Mouse (Mus musculus) embryonic facial prominence, embryonic 10.5 days (tissue): ENCODE data around the gene Csf2. TPM values are rescaled to one million over a fixed set of nuclear protein-coding genes. Genes with fewer than 3 reads are reported as not detected.

Experiments used
- polyA plus RNA-seq: library from polyadenylated mRNA; unstranded; fragments of >200 nt; fragmentation: Nextera tagmentation; extraction: Ambion mirVana; gene quantifications from 2 replicates; pipeline ENCODE4 v1.2.1, GENCODE M21; 2016

Gene Csf2
- polyA plus RNA-seq, 1 experiment from 2014 or later, result not detected

Other genes starting within 250 kb of the Csf2 start
- gene Slc22a4, start 221.6 kb downstream of the Csf2 start, polyA plus RNA-seq, result 0.82 and 1.1 TPM in 2 replicates
- gene Pdlim4, start 180.7 kb downstream of the Csf2 start, polyA plus RNA-seq, result 91.1 and 112 TPM in 2 replicates
- 36.5 and 36.8 TPM in 2 replicates for gene P4ha2, start 149.6 kb downstream of the Csf2 start, polyA plus RNA-seq
- not detected in 2 replicates for gene Il3, start 17.6 kb upstream of the Csf2 start, polyA plus RNA-seq
- 4.0 and 5.2 TPM in 2 replicates for gene Acsl6, start 54.1 kb upstream of the Csf2 start, polyA plus RNA-seq
- gene Meikin, start 121.0 kb upstream of the Csf2 start, polyA plus RNA-seq, result not detected in 2 replicates
- 7.8 and 8.6 TPM in 2 replicates for gene Fnip1, start 188.5 kb upstream of the Csf2 start, polyA plus RNA-seq